ENCODE assay signal across 10 mouse cellular contexts in genomic region chr10:66994469-66994868, GRCm38 (mm10).
DNase-seq lines count a peak whose midpoint lies in the region; ATAC-seq lines count a peak whose summit lies in the region.
"Had no signal": no experiment of that assay in that cellular context is flagged by ENCODE, and none has a peak within 500 bp of the region (broad histone marks: within the 10 kb centered on the region; RNA-seq: fewer than 3 reads in every experiment).

No protein-coding gene starts in this region.

- H3K4me1 ChIP-seq in heart, embryonic 11.5 days (ENCODE audit: control insufficient read depth, insufficient read depth, low read length), result peaks cover 7% of the 10 kb centered on the region
- peaks cover 13% of the 10 kb centered on the region for H3K4me1 ChIP-seq in neural tube, embryonic 12.5 days

- no peaks in the 10 kb centered on the region for H3K36me3 ChIP-seq in heart, embryonic 11.5 days (ENCODE audit: control insufficient read depth, insufficient read depth, low read length)
- no peaks in the 10 kb centered on the region for H3K36me3 ChIP-seq in neural tube, embryonic 12.5 days

- no peak overlapping the region for H3K4me3 ChIP-seq in heart, embryonic 11.5 days (ENCODE audit: low read depth, low read length)
- no peak overlapping the region for H3K4me3 ChIP-seq in neural tube, embryonic 12.5 days

- no peak overlapping the region for H3K27ac ChIP-seq in heart, embryonic 11.5 days (ENCODE audit: low read depth, low read length)
- H3K27ac ChIP-seq in neural tube, embryonic 12.5 days, result no peak overlapping the region

- 60% methylated on average over 5 of the region's 5 CpGs for WGBS in heart, embryonic 11.5 days (ENCODE audit: insufficient replicate concordance)
- WGBS in neural tube, embryonic 12.5 days, result 80% methylated on average over 5 of the region's 5 CpGs

- no peaks in the 10 kb centered on the region for H3K9me3 ChIP-seq in heart, embryonic 11.5 days (replicated peaks; ENCODE audit: control insufficient read depth, low read length)
- H3K9me3 ChIP-seq in neural tube, embryonic 12.5 days, result peaks cover 5% of the 10 kb centered on the region; the same call in 1 of the 2 replicates

- no peaks in the 10 kb centered on the region for H3K27me3 ChIP-seq in heart, embryonic 11.5 days (ENCODE audit: control insufficient read depth, insufficient read depth, low read length)
- H3K27me3 ChIP-seq in neural tube, embryonic 12.5 days (replicated peaks), result no peaks in the 10 kb centered on the region

- H3K9ac ChIP-seq in heart, embryonic 11.5 days (ENCODE audit: low read depth, low read length), result no peak overlapping the region
- no peak overlapping the region for H3K9ac ChIP-seq in neural tube, embryonic 12.5 days

- DNase-seq in heart, adult 8-10 months (ENCODE audit: low spot score), result no peak
- DNase-seq in neural tube, embryonic 10.5 days (ENCODE audit: extremely low spot score, low spot score), result no peak
- peak; percentile 66 for DNase-seq in heart, postnatal 4 days
- DNase-seq in testis, postnatal 10 days (ENCODE audit: low spot score), result peak; percentile 47
- no peak for DNase-seq in layer of hippocampus, adult 9-10 months (ENCODE audit: low spot score)
- no peak for DNase-seq in left cerebral cortex, adult 9 months (ENCODE audit: low spot score in 2 of 2)
- DNase-seq: cerebellum, postnatal 36 days; thymus, postnatal 25 days had no signal

- H3K4me2 ChIP-seq in heart, embryonic 11.5 days, result 0 out of 2 replicates have a peak overlapping the region, but pooled peaks have one; percentile 7
- no peak overlapping the region for H3K4me2 ChIP-seq in neural tube, embryonic 12.5 days (replicated peaks)

- no peak; the same call in 1 of the 2 replicates for ATAC-seq in heart, embryonic 11.5 days (replicated peaks; ENCODE audit: insufficient number of reproducible peaks, low FRiP score, low TSS enrichment)
- 0 out of 2 replicates have a peak, but pooled peaks have one; percentile 21 for ATAC-seq in neural tube, embryonic 12.5 days (ENCODE audit: low FRiP score, low read depth)

Comparison
In these comparisons a context has a peak if more than half of its experiments do, and no peak if none do; other contexts are left out.
1. DNase-seq: peak in heart, postnatal 4 days (single experiment) and testis, postnatal 10 days (single experiment); none in heart, adult 8-10 months (single experiment), neural tube, embryonic 10.5 days (single experiment), layer of hippocampus, adult 9-10 months (single experiment) and left cerebral cortex, adult 9 months (0 of 2).